Mouse (Mus musculus) stomach, postnatal 0 days (tissue): ENCODE data around the gene Frmpd4.

Experiments
- CTCF ChIP-seq: IDR thresholded peaks from 2 replicates; pipeline ENCODE4 v1.5.1; 2016; ENCODE audit warnings: antibody characterized with exemption, low read depth, mild to moderate bottlenecking, moderate library complexity
- EP300 ChIP-seq: optimal IDR thresholded peaks from 2 replicates; pipeline ENCODE3; 2016; ENCODE audit warnings: antibody characterized with exemption

DNA sequence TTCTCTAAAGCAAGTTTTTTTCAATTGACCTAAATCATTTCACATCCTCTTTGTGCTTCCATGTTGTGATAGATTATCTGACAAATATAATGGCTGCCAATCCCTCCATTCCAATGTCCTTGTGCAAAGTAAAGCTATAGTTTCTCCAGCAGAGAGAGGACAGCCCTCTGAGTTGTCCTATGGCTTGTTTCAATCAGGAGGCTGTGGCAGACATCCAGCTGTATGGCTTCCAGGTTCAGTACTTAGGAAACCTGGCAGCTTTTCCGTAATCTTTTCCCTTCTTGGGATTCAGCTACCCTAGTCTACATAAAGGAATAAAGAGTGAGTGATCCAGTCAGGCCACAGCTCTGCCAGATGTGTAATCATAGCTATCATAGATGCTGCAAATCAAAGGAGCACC lies 145.8 kb downstream of the Frmpd4 start:
- TF ChIP-seq CTCF (no peak), EP300 (no peak)
